Mouse (Mus musculus) retina, embryonic 14.5 days (tissue): Measurements from ENCODE around the gene Olfr340.
"Not testable (repeated sequence)": the region's sequence is repeated elsewhere in the genome, so short reads cannot be mapped to it uniquely, and the experiment has no call there.

Experiments
- DNase-seq: peaks from one replicate; pipeline ENCODE4 v3.0.0-alpha.2; 2015; ENCODE audit warnings: low spot score

The Olfr340 gene

GRCm38 (mm10) chr2:36452287-36452686 is at the start of gene Olfr340:
Gene Olfr340, plus strand, starts transcription at chr2:36452587.
- no peak for DNase-seq

GRCm38 (mm10) chr2:36415174-36415573 is 37.2 kb upstream of the Olfr340 start:
- not testable (repeated sequence) for DNase-seq

- DNase-seq, result not testable (repeated sequence)
Observed at GRCm38 (mm10) chr2:36415591-36415990, 36.8 kb upstream of the Olfr340 start.

GRCm38 (mm10) chr2:36418647-36419046 is 33.7 kb upstream of the Olfr340 start, which contains the start of gene Olfr339:
Gene Olfr339, plus strand, starts transcription at chr2:36418947.
- DNase-seq, result no peak

- no peak for DNase-seq
Observed at GRCm38 (mm10) chr2:36473634-36474033, 21.2 kb downstream of the Olfr340 start.

- no peak for DNase-seq
Observed at GRCm38 (mm10) chr2:36482368-36482767, 30.0 kb downstream of the Olfr340 start, which contains the start of gene Olfr341. Gene Olfr341, minus strand, starts transcription at chr2:36482468.
